Mouse (Mus musculus): ENCODE results near the gene Clrn2. TPM values are rescaled to one million over a fixed set of nuclear protein-coding genes. Genes with fewer than 3 reads are reported as not detected.
A peak's percentile ranks its signal among the peaks of the same experiment; 100 is the strongest.

Clrn2 gene
- polyA plus RNA-seq, 1 experiment from 2014 or later: not detected

GRCm38 (mm10) chr5:45494093-45494755 lies 40.7 kb downstream of the Clrn2 start:
- Histone ChIP-seq H3K36me3 (peaks cover 18% of the 10 kb centered on the region; the same call in 1 of the 2 replicates), H3K4me3 (replicated peaks) (peak overlapping the region; percentile 76), H3K4me1 (peaks cover 14% of the 10 kb centered on the region), H3K9me3 (replicated peaks) (no peaks in the 10 kb centered on the region), H3K4me2 (peak overlapping the region; percentile 85), H3K27me3 (replicated peaks) (no peaks in the 10 kb centered on the region), H3K9ac (replicated peaks) (peak overlapping the region; percentile 76), H3K27ac (replicated peaks) (peak overlapping the region; percentile 65; the same call in 1 of the 2 replicates)
- ATAC-seq (ENCODE audit: low FRiP score): no peak
- 61% methylated on average over 9 of the region's 9 CpGs for WGBS

- 92% methylated on average over 3 of the region's 3 CpGs for WGBS
Observed at GRCm38 (mm10) chr5:45495429-45495975, 42.0 kb downstream of the Clrn2 start.

GRCm38 (mm10) chr5:45496042-45496441 lies 42.5 kb downstream of the Clrn2 start:
- H3K27me3 ChIP-seq (replicated peaks): no peaks in the 10 kb centered on the region
- H3K9ac ChIP-seq (replicated peaks): no peak overlapping the region
- H3K4me1 ChIP-seq: peaks cover 14% of the 10 kb centered on the region
- ATAC-seq (ENCODE audit: low FRiP score): no peak
- H3K27ac ChIP-seq (replicated peaks): no peak overlapping the region
- no peaks in the 10 kb centered on the region for H3K9me3 ChIP-seq (replicated peaks)
- H3K4me3 ChIP-seq (replicated peaks): no peak overlapping the region
- H3K4me2 ChIP-seq: no peak overlapping the region
- H3K36me3 ChIP-seq: peaks cover 27% of the 10 kb centered on the region

More at GRCm38 (mm10) chr5:45495429-45495975, 42.0 kb downstream of the Clrn2 start:
- Histone ChIP-seq H3K4me2 (no peak overlapping the region), H3K9me3 (replicated peaks) (no peaks in the 10 kb centered on the region), H3K4me3 (replicated peaks) (no peak overlapping the region), H3K4me1 (peaks cover 14% of the 10 kb centered on the region), H3K36me3 (peaks cover 23% of the 10 kb centered on the region), H3K27me3 (replicated peaks) (no peaks in the 10 kb centered on the region), H3K27ac (replicated peaks) (no peak overlapping the region), H3K9ac (replicated peaks) (no peak overlapping the region)
- ATAC-seq (ENCODE audit: low FRiP score): no peak

GRCm38 (mm10) chr5:45496479-45496878 lies 42.9 kb downstream of the Clrn2 start:
- WGBS: 90% methylated on average over 4 of the region's 4 CpGs
- H3K36me3 ChIP-seq: peaks cover 27% of the 10 kb centered on the region
- H3K9ac ChIP-seq (replicated peaks): no peak overlapping the region
- no peak overlapping the region for H3K4me2 ChIP-seq
- no peak overlapping the region for H3K27ac ChIP-seq (replicated peaks)
- no peaks in the 10 kb centered on the region for H3K9me3 ChIP-seq (replicated peaks)
- H3K4me3 ChIP-seq (replicated peaks): no peak overlapping the region
- H3K4me1 ChIP-seq: peaks cover 14% of the 10 kb centered on the region
- no peaks in the 10 kb centered on the region for H3K27me3 ChIP-seq (replicated peaks)
- no peak for ATAC-seq (ENCODE audit: low FRiP score)

- Histone ChIP-seq H3K27ac (replicated peaks) (no peak overlapping the region), H3K4me2 (no peak overlapping the region; the same call in 1 of the 2 replicates), H3K36me3 (peaks cover 27% of the 10 kb centered on the region), H3K4me1 (peaks cover 14% of the 10 kb centered on the region), H3K4me3 (replicated peaks) (no peak overlapping the region), H3K9ac (replicated peaks) (no peak overlapping the region), H3K27me3 (replicated peaks) (no peaks in the 10 kb centered on the region), H3K9me3 (replicated peaks) (no peaks in the 10 kb centered on the region)
- WGBS: 90% methylated on average over 12 of the region's 12 CpGs
- no peak for ATAC-seq (ENCODE audit: low FRiP score)
Observed at GRCm38 (mm10) chr5:45496930-45497550, 43.5 kb downstream of the Clrn2 start.

- ATAC-seq (ENCODE audit: low FRiP score): no peak
- H3K27me3 ChIP-seq (replicated peaks): no peaks in the 10 kb centered on the region
- 88% methylated on average over 5 of the region's 5 CpGs for WGBS
- no peak overlapping the region for H3K4me2 ChIP-seq
- H3K36me3 ChIP-seq: peaks cover 31% of the 10 kb centered on the region
- H3K27ac ChIP-seq (replicated peaks): no peak overlapping the region
- H3K9ac ChIP-seq (replicated peaks): no peak overlapping the region
- no peaks in the 10 kb centered on the region for H3K9me3 ChIP-seq (replicated peaks)
- H3K4me3 ChIP-seq (replicated peaks): no peak overlapping the region
- peaks cover 14% of the 10 kb centered on the region for H3K4me1 ChIP-seq
Observed at GRCm38 (mm10) chr5:45497564-45497963, 44.0 kb downstream of the Clrn2 start.

- no peak for ATAC-seq (ENCODE audit: low FRiP score)
Observed at GRCm38 (mm10) chr5:45510071-45510470, 56.5 kb downstream of the Clrn2 start.

GRCm38 (mm10) chr5:45512908-45513307 lies 59.4 kb downstream of the Clrn2 start:
- peaks cover 22% of the 10 kb centered on the region for H3K36me3 ChIP-seq
- H3K9ac ChIP-seq (replicated peaks): no peak overlapping the region
- no peaks in the 10 kb centered on the region for H3K27me3 ChIP-seq (replicated peaks)
- H3K27ac ChIP-seq (replicated peaks): no peak overlapping the region
- no peak overlapping the region for H3K4me2 ChIP-seq
- no peaks in the 10 kb centered on the region for H3K4me1 ChIP-seq
- H3K4me3 ChIP-seq (replicated peaks): no peak overlapping the region
- no peak for ATAC-seq (ENCODE audit: low FRiP score)
- WGBS: 89% methylated on average over 6 of the region's 6 CpGs
- no peaks in the 10 kb centered on the region for H3K9me3 ChIP-seq (replicated peaks)

More at GRCm38 (mm10) chr5:45510071-45510470, 56.5 kb downstream of the Clrn2 start:
- H3K27me3 ChIP-seq (replicated peaks): no peaks in the 10 kb centered on the region
- peaks cover 46% of the 10 kb centered on the region for H3K36me3 ChIP-seq
- H3K4me3 ChIP-seq (replicated peaks): no peak overlapping the region
- no peak overlapping the region for H3K4me2 ChIP-seq
- no peak overlapping the region for H3K27ac ChIP-seq (replicated peaks)
- no peaks in the 10 kb centered on the region for H3K9me3 ChIP-seq (replicated peaks)
- no peak overlapping the region for H3K9ac ChIP-seq (replicated peaks)
- H3K4me1 ChIP-seq: no peaks in the 10 kb centered on the region
- WGBS: 77% methylated on average over 7 of the region's 7 CpGs

GRCm38 (mm10) chr5:45513511-45513910 lies 60.0 kb downstream of the Clrn2 start:
- Histone ChIP-seq H3K27ac (replicated peaks) (no peak overlapping the region), H3K4me1 (no peaks in the 10 kb centered on the region), H3K4me2 (no peak overlapping the region), H3K9ac (replicated peaks) (no peak overlapping the region), H3K9me3 (replicated peaks) (no peaks in the 10 kb centered on the region), H3K4me3 (replicated peaks) (no peak overlapping the region), H3K36me3 (peaks cover 22% of the 10 kb centered on the region), H3K27me3 (replicated peaks) (no peaks in the 10 kb centered on the region)
- WGBS: 92% methylated on average over 2 of the region's 2 CpGs
- ATAC-seq (ENCODE audit: low FRiP score): no peak

Other genes with a start within 250 kb of the Clrn2 start
- 143 and 155 TPM in 2 replicates for gene Qdpr, start 3.5 kb upstream of the Clrn2 start, polyA plus RNA-seq (2015; fragmentation: Nextera tagmentation; extraction: Ambion mirVana)
- 33.5 and 43.9 TPM in 2 replicates for gene Lap3, start 39.6 kb downstream of the Clrn2 start, polyA plus RNA-seq (2015; fragmentation: Nextera tagmentation; extraction: Ambion mirVana)
- gene Med28, start 66.5 kb downstream of the Clrn2 start, polyA plus RNA-seq (2015; fragmentation: Nextera tagmentation; extraction: Ambion mirVana): 240 and 257 TPM in 2 replicates
- gene Fam184b, start 185.9 kb downstream of the Clrn2 start, polyA plus RNA-seq (2015; fragmentation: Nextera tagmentation; extraction: Ambion mirVana): 11.7 and 13.6 TPM in 2 replicates
- 5.3 and 15.0 TPM in 2 replicates for gene Ncapg, start 216.2 kb downstream of the Clrn2 start, polyA plus RNA-seq (2015; fragmentation: Nextera tagmentation; extraction: Ambion mirVana)